Mouse (Mus musculus) midbrain, embryonic 16.5 days (tissue): ENCODE measurements around the gene Gm4559. TPM values are rescaled to one million over a fixed set of nuclear protein-coding genes. Genes with fewer than 3 reads are reported as not detected.
"Not testable (repeated sequence)": the region's sequence is repeated elsewhere in the genome, so short reads cannot be mapped to it uniquely, and the experiment has no call there.

Experiments used
- ATAC-seq: fragments of 200-750 bp; cut with Nextera tagmentation; 2 replicates; pipeline ENCODE4 v1.8.0; 2017; ENCODE audit warnings: moderate TSS enrichment
- H3K27ac ChIP-seq: fragments of 300-500 bp; sonication (generic); 2 replicates; pipeline ENCODE4 v1.5.1; 2014; ENCODE audit warnings: mild to moderate bottlenecking, low read length, mixed read lengths
- H3K27me3 ChIP-seq: fragments of 300-500 bp; sonication (generic); 2 replicates; pipeline ENCODE4 v1.6.1; 2014; ENCODE audit warnings: low read depth, low read length, mixed read lengths; ENCODE audit not compliant: control insufficient read depth, insufficient read depth
- H3K36me3 ChIP-seq: fragments of 300-500 bp; sonication (generic); 2 replicates; pipeline ENCODE4 v1.6.1; 2014; ENCODE audit warnings: mild to moderate bottlenecking, low read length, moderate library complexity, mixed read lengths; ENCODE audit not compliant: control insufficient read depth, insufficient read depth
- H3K4me1 ChIP-seq: fragments of 300-500 bp; sonication (generic); 2 replicates; pipeline ENCODE4 v1.6.1; 2014; ENCODE audit warnings: mild to moderate bottlenecking, low read length, mixed read lengths; ENCODE audit not compliant: control insufficient read depth, insufficient read depth
- H3K4me2 ChIP-seq: fragments of 300-500 bp; sonication (generic); 2 replicates; pipeline ENCODE4 v1.6.1; 2014; ENCODE audit warnings: mild to moderate bottlenecking, low read length, mixed read lengths
- H3K4me3 ChIP-seq: fragments of 300-500 bp; sonication (generic); 2 replicates; pipeline ENCODE4 v1.5.1; 2014; ENCODE audit warnings: low read depth, mild to moderate bottlenecking, low read length, moderate library complexity, mixed read lengths
- H3K9ac ChIP-seq: fragments of 300-500 bp; sonication (generic); 2 replicates; pipeline ENCODE4 v1.6.1; 2014; ENCODE audit warnings: low read depth, low read length, mixed read lengths
- H3K9me3 ChIP-seq: fragments of 300-500 bp; sonication (generic); replicated peaks from 2 replicates; pipeline ENCODE4 v1.6.1; 2014; ENCODE audit warnings: mild to moderate bottlenecking, low read length, mixed read lengths; ENCODE audit not compliant: control insufficient read depth, poor library complexity, severe bottlenecking
- WGBS: fragments of 180-500 bp; shearing (Covaris S2); extraction: QIAGEN DNeasy Blood & Tissue Kit; methylation state at CpG from one replicate; pipeline ENCODE4 v1.1.7; 2014; 5-methylcytosine and 5-hydroxymethylcytosine counted together
- polyA plus RNA-seq: library from polyadenylated mRNA; unstranded; fragments of >200 nt; fragmentation: Nextera tagmentation; extraction: Ambion mirVana; gene quantifications from 2 replicates; pipeline ENCODE4 v1.2.1, GENCODE M21; 2015

Gene Gm4559
- polyA plus RNA-seq, 1 experiment from 2014 or later = not detected

DNA sequence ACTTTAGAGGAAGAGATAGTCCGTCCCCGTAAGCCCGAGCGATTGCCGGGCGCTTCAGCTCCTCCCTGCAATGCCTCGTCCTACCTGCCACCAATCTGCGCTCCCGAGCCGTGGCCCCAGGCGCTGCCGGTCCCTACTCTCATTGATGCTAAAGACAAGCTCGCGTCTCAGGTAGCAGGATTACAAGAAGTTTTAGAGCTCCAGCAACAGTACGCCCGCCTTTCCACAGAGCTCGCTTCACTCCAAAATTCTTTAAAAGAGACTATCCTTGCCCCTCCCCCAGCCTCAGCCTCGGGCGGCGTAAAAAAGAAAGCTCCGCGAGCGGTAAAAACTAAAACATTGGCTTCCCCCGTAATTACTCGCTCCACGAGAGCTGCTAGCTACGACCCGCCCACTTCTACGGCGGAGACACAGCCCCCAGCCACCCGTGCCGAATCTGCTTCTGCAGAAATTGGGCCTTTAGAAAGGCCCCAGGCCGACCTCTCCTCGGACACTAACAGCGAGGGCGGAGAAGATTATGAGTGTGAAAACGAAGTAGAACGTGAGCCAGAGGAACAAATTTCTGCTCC lies 9.9 kb upstream of the Gm4559 start:
- H3K36me3 ChIP-seq = no peaks in the 10 kb centered on the region
- ATAC-seq = peak; percentile 66

DNA sequence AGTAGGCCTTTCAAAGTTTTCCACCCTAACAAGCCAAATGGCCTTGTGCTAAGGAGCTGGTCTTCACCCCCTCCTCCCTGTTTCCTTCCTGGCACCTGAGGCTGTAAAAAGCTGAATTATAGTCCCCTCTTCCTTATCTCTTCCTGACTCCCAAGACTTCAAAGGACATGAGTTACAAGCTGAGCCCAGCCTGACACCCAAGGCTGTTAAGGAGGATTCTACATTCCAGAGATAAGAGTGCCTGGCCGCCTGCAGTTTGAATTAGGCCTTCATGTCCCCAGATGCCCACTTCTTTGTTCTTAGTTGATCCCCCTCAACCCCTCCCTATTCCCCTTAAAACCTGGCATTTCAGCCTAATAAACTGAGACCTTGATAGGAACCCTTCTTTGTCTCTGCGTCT lies 8.7 kb upstream of the Gm4559 start:
- H3K4me1 ChIP-seq, H3K27me3 ChIP-seq, H3K4me2 ChIP-seq, H3K9me3 ChIP-seq, H3K27ac ChIP-seq, ATAC-seq, H3K36me3 ChIP-seq, H3K4me3 ChIP-seq, H3K9ac ChIP-seq: not testable (repeated sequence)
- WGBS = 28% methylated on average over 2 of the region's 2 CpGs

More for the DNA sequence above, 9.9 kb upstream of the Gm4559 start:
- under 1% methylated on average over 38 of the region's 38 CpGs for WGBS
- Histone ChIP-seq H3K27me3 (peaks cover 7% of the 10 kb centered on the region), H3K4me3 (peak overlapping the region; percentile 47), H3K4me2 (peak overlapping the region; percentile 72), H3K9ac (peak overlapping the region; percentile 59), H3K27ac (peak overlapping the region; percentile 79), H3K4me1 (peaks cover 8% of the 10 kb centered on the region), H3K9me3 (no peaks in the 10 kb centered on the region)

DNA sequence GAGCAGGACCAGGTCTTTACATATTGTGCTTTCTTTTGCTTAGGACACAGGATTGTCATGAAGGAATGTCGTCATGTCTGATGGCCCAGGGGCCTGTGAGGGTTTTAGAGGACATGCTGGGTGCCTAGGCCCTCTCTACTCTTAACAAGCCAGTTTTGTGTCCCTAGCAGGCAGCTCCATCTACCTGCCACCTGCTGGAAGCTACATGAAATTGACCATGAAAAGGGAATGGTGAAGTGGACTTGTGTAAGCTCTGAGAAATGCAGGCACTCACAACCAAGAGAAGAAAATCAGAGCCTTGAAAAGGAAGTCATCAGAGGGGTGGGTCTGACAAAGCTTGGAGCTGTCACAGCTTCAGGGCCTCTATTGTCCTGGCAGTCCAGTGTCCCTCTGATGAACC lies 5.1 kb upstream of the Gm4559 start:
- not testable (repeated sequence) for H3K27ac ChIP-seq, H3K9me3 ChIP-seq, H3K27me3 ChIP-seq, H3K4me2 ChIP-seq, H3K9ac ChIP-seq, H3K4me3 ChIP-seq, ATAC-seq, H3K4me1 ChIP-seq, H3K36me3 ChIP-seq
- 68% methylated on average over 1 of the region's 1 CpGs for WGBS

DNA sequence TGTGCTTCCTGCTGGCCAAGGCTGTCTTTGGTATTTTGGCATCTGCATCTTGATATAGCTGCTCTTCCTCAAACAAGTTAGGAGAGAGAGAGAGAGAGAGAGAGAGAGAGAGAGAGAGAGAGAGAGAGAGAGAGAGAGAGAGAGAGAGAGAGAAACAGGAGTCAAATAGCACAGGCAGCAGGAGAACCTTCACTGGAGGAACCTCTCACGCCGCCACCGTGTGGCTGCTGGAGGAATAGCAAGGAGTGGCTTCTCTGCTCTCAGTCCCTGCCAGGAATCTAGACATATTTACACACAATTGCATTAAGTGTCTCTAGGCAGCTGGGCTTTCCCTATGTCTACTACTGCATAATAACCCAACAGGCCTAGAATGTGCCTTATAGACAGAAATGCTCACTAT lies 4.0 kb upstream of the Gm4559 start:
- not testable (repeated sequence) for H3K27ac ChIP-seq, H3K4me2 ChIP-seq, H3K36me3 ChIP-seq, ATAC-seq, H3K4me1 ChIP-seq, H3K9ac ChIP-seq, H3K4me3 ChIP-seq, H3K9me3 ChIP-seq, H3K27me3 ChIP-seq
- 0% methylated on average over 3 of the region's 3 CpGs for WGBS

DNA sequence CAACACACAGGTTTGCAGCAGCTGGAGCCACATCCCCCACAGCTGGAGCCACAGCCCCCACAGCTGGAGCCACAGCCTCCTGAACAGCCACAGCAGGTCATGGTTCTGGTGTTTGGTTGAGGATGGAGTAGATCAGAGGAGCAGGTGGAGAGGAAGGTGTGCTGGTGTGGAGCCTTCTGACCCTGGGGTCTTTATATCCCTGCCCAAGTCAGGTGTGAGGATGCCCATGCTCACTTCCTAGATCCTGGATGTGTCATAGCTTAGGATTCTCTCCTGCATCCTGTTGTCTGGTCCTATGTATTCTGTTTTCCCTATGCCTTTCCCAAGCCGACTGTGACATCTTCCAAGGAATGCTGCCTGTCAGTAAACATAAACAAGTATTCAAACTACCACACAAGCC lies 15.9 kb downstream of the Gm4559 start, which contains the start of gene Gm2431:
TSS of gene Gm2431 (minus strand) at position 101 of the 400 bp plus-strand sequence.
- not testable (repeated sequence) for H3K4me3 ChIP-seq, H3K9me3 ChIP-seq, H3K4me1 ChIP-seq, H3K27me3 ChIP-seq, H3K36me3 ChIP-seq, H3K27ac ChIP-seq, H3K4me2 ChIP-seq, H3K9ac ChIP-seq, ATAC-seq
- WGBS = 55% methylated on average over 1 of the region's 1 CpGs

DNA sequence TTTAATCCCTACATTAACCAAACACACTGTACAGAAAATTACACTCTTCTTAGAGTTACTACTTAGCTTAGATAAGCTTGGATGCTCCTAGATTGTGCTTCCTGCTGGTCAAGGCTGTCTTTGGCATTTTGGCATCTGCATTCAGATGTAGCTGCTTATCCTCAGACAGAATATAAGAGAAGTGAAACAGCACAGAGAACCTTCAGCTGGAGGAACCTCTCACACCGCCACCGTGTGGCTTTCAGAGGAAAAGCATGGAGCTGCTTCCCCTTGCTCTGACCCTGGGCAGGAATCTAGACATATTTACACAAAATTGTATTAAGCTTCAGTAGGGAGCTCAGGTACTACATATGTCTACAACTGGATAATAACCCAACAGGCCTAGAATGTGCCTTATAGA lies 18.6 kb downstream of the Gm4559 start:
- Histone ChIP-seq H3K27ac (no peak overlapping the region), H3K9me3 (no peaks in the 10 kb centered on the region), H3K27me3 (no peaks in the 10 kb centered on the region), H3K4me2 (no peak overlapping the region), H3K4me1 (no peaks in the 10 kb centered on the region), H3K9ac (no peak overlapping the region), H3K36me3 (no peaks in the 10 kb centered on the region), H3K4me3 (no peak overlapping the region)
- WGBS = 2% methylated on average over 2 of the region's 2 CpGs
- ATAC-seq = no peak

DNA sequence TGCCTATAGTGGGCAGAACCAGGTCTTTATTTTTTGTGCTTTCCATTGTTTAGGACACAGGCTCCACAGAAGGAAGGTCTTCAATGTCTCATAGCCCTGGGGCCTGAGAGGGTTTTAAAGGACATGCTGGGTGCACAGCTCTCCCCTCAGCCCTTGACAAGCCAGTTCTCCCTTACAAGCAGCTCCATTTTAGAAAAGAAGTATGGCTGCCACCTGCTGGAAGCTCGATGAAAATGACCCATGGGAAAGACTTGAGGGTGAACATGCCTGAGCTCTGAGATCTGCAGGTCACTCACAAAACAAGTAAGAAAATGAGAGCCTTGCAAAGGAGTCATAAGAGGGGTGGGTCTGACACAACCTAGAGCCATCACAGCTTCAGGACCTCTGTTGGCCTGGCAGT lies 24.3 kb downstream of the Gm4559 start:
- Histone ChIP-seq H3K36me3 (no peaks in the 10 kb centered on the region), H3K4me3 (no peak overlapping the region), H3K27ac (no peak overlapping the region), H3K4me2 (no peak overlapping the region), H3K9ac (no peak overlapping the region), H3K4me1 (no peaks in the 10 kb centered on the region), H3K27me3 (no peaks in the 10 kb centered on the region; the same call in 1 of the 2 replicates), H3K9me3 (no peaks in the 10 kb centered on the region)
- WGBS = 0% methylated on average over 1 of the region's 1 CpGs
- no peak for ATAC-seq

DNA sequence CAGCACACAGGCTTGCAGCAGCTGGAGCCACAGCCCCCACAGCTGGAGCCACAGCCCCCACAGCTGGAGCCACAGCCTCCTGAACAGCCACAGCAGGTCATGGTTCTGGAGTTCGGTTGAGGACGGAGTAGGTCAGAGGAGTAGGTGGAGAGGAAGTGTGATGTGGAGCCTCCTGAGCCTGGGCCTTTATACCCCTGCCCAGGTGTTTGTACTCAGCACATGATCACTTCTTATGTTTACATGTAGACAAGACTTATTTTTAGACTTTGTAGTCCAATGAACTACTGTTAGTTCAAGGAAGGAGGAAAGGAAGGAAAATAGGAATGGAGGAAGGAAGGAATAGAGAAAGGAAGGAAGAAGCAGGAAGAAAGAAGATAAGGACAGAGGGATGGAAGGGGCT lies 33.2 kb downstream of the Gm4559 start, which contains the start of gene Gm40460:
TSS of gene Gm40460 (minus strand) at position 101 of the 400 bp plus-strand sequence.
- Histone ChIP-seq H3K27ac (no peak within 1 kb of the TSS), H3K4me2 (no peak within 1 kb of the TSS), H3K9me3 (no peaks in the 10 kb centered on the region), H3K4me3 (no peak within 1 kb of the TSS), H3K9ac (no peak within 1 kb of the TSS), H3K36me3 (no peaks in the 10 kb centered on the region), H3K4me1 (no peaks in the 10 kb centered on the region), H3K27me3 (no peaks in the 10 kb centered on the region)
- 66% methylated on average over 2 of the region's 2 CpGs for whole genome bisulfite sequencing
- ATAC-seq = no peak

DNA sequence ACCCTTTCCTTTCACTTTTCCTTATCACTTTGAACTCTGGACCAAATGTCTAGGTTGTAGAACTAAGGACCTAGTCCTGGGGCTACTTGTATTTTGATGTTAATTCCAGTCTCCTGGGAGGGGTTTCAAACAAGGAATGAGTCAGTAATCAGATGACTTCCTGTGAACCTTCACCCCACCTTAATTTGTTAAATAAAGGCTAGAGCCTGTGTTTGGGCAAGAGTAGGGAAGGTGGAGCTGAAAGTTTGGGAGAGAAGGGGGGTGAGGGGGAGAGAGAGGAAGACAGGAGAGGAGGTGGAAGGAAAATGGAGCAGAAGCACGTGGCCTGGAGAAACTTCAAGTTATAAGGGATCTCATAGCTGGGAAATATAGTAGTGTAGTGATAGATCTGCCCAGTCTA lies 42.6 kb downstream of the Gm4559 start:
- ATAC-seq = no peak
- WGBS = 30% methylated on average over 1 of the region's 1 CpGs
- no peak overlapping the region for H3K27ac ChIP-seq

More for the DNA sequence above, 42.6 kb downstream of the Gm4559 start:
- Histone ChIP-seq H3K4me3 (no peak overlapping the region), H3K36me3 (no peaks in the 10 kb centered on the region), H3K9ac (no peak overlapping the region), H3K4me1 (no peaks in the 10 kb centered on the region), H3K9me3 (peaks cover 3% of the 10 kb centered on the region; the same call in 1 of the 2 replicates), H3K27me3 (no peaks in the 10 kb centered on the region), H3K4me2 (no peak overlapping the region)
